Mouse (Mus musculus) erythroblast, adult 5-6 weeks (primary cell): ENCODE data around the gene Art3. TPM values are rescaled to one million over a fixed set of nuclear protein-coding genes. Genes with fewer than 3 reads are reported as not detected.
A peak's percentile ranks its signal among the peaks of the same experiment; 100 is the strongest.

ENCODE experiments used
- ATAC-seq: replicated peaks from 2 replicates; pipeline ENCODE4 v1.8.0; 2016; ENCODE audit warnings: moderate number of reproducible peaks, mild to moderate bottlenecking, moderate TSS enrichment, inconsistent platforms; ENCODE audit not compliant: poor library complexity, low FRiP score, severe bottlenecking
- total RNA-seq, 2 experiments: library from RNA; stranded (forward) in 1 of 2; stranded (reverse) in 1 of 2; fragments of 150-400 nt in 1 of 2; fragments of 200-764, 138-1000 nt in 1 of 2; gene quantifications; 2 replicates each; pipeline versions ENCODE4 v1.2.3 to v1.2.4; 2015 to 2017; ENCODE audit warnings: low replicate concordance in 2 of 2

Gene Art3
- total RNA-seq, 2 experiments from 2014 or later = 8.1 TPM; not detected in 1

- no peak for ATAC-seq
Measured at GRCm38 (mm10) chr5:92372605-92373004, 41.0 kb downstream of the Art3 start.

- ATAC-seq = no peak
Measured at GRCm38 (mm10) chr5:92374721-92375142, 43.1 kb downstream of the Art3 start.

GRCm38 (mm10) chr5:92375368-92375767 is 43.7 kb downstream of the Art3 start:
- ATAC-seq = no peak

GRCm38 (mm10) chr5:92376795-92377405 is 45.3 kb downstream of the Art3 start:
- no peak for ATAC-seq

GRCm38 (mm10) chr5:92381550-92382348 is 50.1 kb downstream of the Art3 start:
- ATAC-seq = peak; percentile 83; the same call in 1 of the 2 replicates

GRCm38 (mm10) chr5:92382349-92382679 is 50.7 kb downstream of the Art3 start:
- ATAC-seq = no peak

- ATAC-seq = no peak
Measured at GRCm38 (mm10) chr5:92383747-92384146, 52.1 kb downstream of the Art3 start.

- ATAC-seq = 0 out of 2 replicates have a peak, but pooled peaks have one; percentile 57
Measured at GRCm38 (mm10) chr5:92384855-92385254, 53.2 kb downstream of the Art3 start.

- no peak for ATAC-seq
Measured at GRCm38 (mm10) chr5:92386102-92386501, 54.5 kb downstream of the Art3 start.

- no peak for ATAC-seq
Measured at GRCm38 (mm10) chr5:92386643-92387042, 55.0 kb downstream of the Art3 start.

- ATAC-seq = no peak
Measured at GRCm38 (mm10) chr5:92387433-92387832, 55.8 kb downstream of the Art3 start.

- ATAC-seq = no peak
Measured at GRCm38 (mm10) chr5:92389977-92390376, 58.4 kb downstream of the Art3 start.

GRCm38 (mm10) chr5:92390615-92391014 is 59.0 kb downstream of the Art3 start:
- ATAC-seq = no peak

GRCm38 (mm10) chr5:92392542-92392941 is 60.9 kb downstream of the Art3 start:
- ATAC-seq = no peak

- no peak for ATAC-seq
Measured at GRCm38 (mm10) chr5:92393863-92394262, 62.2 kb downstream of the Art3 start.

- ATAC-seq = no peak
Measured at GRCm38 (mm10) chr5:92395764-92396163, 64.1 kb downstream of the Art3 start.

- peak; percentile 24; the same call in 1 of the 2 replicates for ATAC-seq
Measured at GRCm38 (mm10) chr5:92396476-92396875, 64.8 kb downstream of the Art3 start.

GRCm38 (mm10) chr5:92398153-92398552 is 66.5 kb downstream of the Art3 start:
- peak; percentile 94 for ATAC-seq

GRCm38 (mm10) chr5:92402816-92403215 is 71.2 kb downstream of the Art3 start:
- no peak for ATAC-seq

GRCm38 (mm10) chr5:92403562-92404399 is 72.2 kb downstream of the Art3 start:
- ATAC-seq = no peak

- ATAC-seq = no peak
Measured at GRCm38 (mm10) chr5:92404400-92404678, 72.7 kb downstream of the Art3 start.
